Mouse (Mus musculus): ENCODE data around the gene Tmem95. TPM values are rescaled to one million over a fixed set of nuclear protein-coding genes. Genes with fewer than 3 reads are reported as not detected.

Gene Tmem95
- polyA plus RNA-seq, 1 experiment from 2014 or later: not detected

GRCm38 (mm10) chr11:69912716-69913530, 35.1 kb upstream of the Tmem95 start:
- Histone ChIP-seq H3K9me3 (replicated peaks; ENCODE audit: control insufficient read depth, low read length, poor library complexity, severe bottlenecking) (no peaks in the 10 kb centered on the region), H3K4me2 (ENCODE audit: low read length) (peak overlapping the region; percentile 68), H3K4me3 (ENCODE audit: low read depth, low read length) (peak overlapping the region; percentile 80; the same call in 1 of the 2 replicates), H3K9ac (ENCODE audit: low read depth, low read length) (0 out of 2 replicates have a peak overlapping the region, but pooled peaks have one; percentile 43), H3K27ac (ENCODE audit: low read length) (no peak overlapping the region; the same call in 1 of the 2 replicates), H3K4me1 (ENCODE audit: control insufficient read depth, insufficient read depth, low read length) (peaks cover 24% of the 10 kb centered on the region), H3K27me3 (ENCODE audit: control insufficient read depth, insufficient read depth, low read depth, low read length) (no peaks in the 10 kb centered on the region), H3K36me3 (ENCODE audit: control insufficient read depth, insufficient read depth, low read length) (peaks cover 46% of the 10 kb centered on the region)
- WGBS: 78% methylated on average over 15 of the region's 15 CpGs
- ATAC-seq: peak; percentile 32; the same call in 1 of the 2 replicates

DNA sequence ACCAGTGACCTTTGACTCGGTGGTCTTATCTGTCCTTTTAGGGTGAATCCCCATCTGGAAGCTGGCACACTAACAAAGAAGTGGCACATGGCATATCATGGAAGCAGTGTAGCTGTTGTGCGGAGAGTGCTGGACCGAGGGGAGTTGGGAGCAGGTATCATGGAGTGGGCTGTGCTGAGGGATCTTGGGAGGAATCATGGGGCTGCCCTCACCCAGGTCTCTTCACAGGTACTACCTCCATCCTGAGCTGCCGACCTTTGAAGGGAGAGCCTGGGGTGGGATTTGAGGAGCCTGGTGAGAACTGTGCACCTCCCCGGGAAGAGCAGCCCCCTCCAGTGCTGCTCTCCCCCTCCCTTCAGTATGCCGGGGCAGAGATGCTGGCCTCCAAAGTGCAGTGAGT, 33.9 kb upstream of the Tmem95 start:
- ATAC-seq: no peak
- Histone ChIP-seq H3K4me3 (ENCODE audit: low read depth, low read length) (no peak overlapping the region), H3K36me3 (ENCODE audit: control insufficient read depth, insufficient read depth, low read length) (peaks cover 47% of the 10 kb centered on the region), H3K4me2 (ENCODE audit: low read length) (no peak overlapping the region), H3K4me1 (ENCODE audit: control insufficient read depth, insufficient read depth, low read length) (peaks cover 24% of the 10 kb centered on the region), H3K27me3 (ENCODE audit: control insufficient read depth, insufficient read depth, low read depth, low read length) (no peaks in the 10 kb centered on the region), H3K9ac (ENCODE audit: low read depth, low read length) (no peak overlapping the region), H3K27ac (ENCODE audit: low read length) (no peak overlapping the region), H3K9me3 (replicated peaks; ENCODE audit: control insufficient read depth, low read length, poor library complexity, severe bottlenecking) (no peaks in the 10 kb centered on the region)
- WGBS: 87% methylated on average over 6 of the region's 6 CpGs

- WGBS: 94% methylated on average over 17 of the region's 17 CpGs
- no peak for ATAC-seq
- no peaks in the 10 kb centered on the region for H3K27me3 ChIP-seq (ENCODE audit: control insufficient read depth, insufficient read depth, low read depth, low read length)
Observed at GRCm38 (mm10) chr11:69910781-69911560, 33.2 kb upstream of the Tmem95 start.

DNA sequence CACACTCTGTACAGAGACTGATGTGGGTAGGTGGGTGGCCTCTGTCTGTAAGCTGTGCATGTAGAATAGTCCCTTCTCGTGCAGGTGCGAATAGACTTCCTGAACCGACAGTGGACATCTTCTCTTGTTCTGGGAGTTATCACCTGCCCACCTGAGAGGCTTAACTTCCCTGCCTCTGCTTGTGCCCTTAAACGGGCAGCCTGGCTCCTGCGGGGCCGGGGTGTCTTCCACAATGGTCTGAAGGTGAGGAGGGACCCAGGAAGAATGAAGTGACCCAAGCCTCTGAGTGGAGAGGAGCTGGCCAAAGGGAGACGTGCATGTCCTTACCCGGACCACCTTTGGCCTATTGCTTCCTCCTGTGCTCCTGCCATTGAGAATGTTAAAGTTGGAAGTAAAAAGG, 32.4 kb upstream of the Tmem95 start:
- H3K27me3 ChIP-seq (ENCODE audit: control insufficient read depth, insufficient read depth, low read depth, low read length): no peaks in the 10 kb centered on the region
- WGBS: 94% methylated on average over 8 of the region's 8 CpGs
- H3K4me2 ChIP-seq (ENCODE audit: low read length): no peak overlapping the region
- H3K27ac ChIP-seq (ENCODE audit: low read length): no peak overlapping the region
- no peak overlapping the region for H3K9ac ChIP-seq (ENCODE audit: low read depth, low read length)
- H3K4me3 ChIP-seq (ENCODE audit: low read depth, low read length): no peak overlapping the region
- H3K9me3 ChIP-seq (replicated peaks; ENCODE audit: control insufficient read depth, low read length, poor library complexity, severe bottlenecking): no peaks in the 10 kb centered on the region
- H3K4me1 ChIP-seq (ENCODE audit: control insufficient read depth, insufficient read depth, low read length): peaks cover 16% of the 10 kb centered on the region
- ATAC-seq: no peak
- H3K36me3 ChIP-seq (ENCODE audit: control insufficient read depth, insufficient read depth, low read length): peaks cover 53% of the 10 kb centered on the region

More at GRCm38 (mm10) chr11:69910781-69911560, 33.2 kb upstream of the Tmem95 start:
- H3K4me2 ChIP-seq (ENCODE audit: low read length): no peak overlapping the region
- H3K4me1 ChIP-seq (ENCODE audit: control insufficient read depth, insufficient read depth, low read length): peaks cover 23% of the 10 kb centered on the region
- no peak overlapping the region for H3K27ac ChIP-seq (ENCODE audit: low read length)
- no peaks in the 10 kb centered on the region for H3K9me3 ChIP-seq (replicated peaks; ENCODE audit: control insufficient read depth, low read length, poor library complexity, severe bottlenecking)
- no peak overlapping the region for H3K9ac ChIP-seq (ENCODE audit: low read depth, low read length)
- peaks cover 52% of the 10 kb centered on the region for H3K36me3 ChIP-seq (ENCODE audit: control insufficient read depth, insufficient read depth, low read length)
- no peak overlapping the region for H3K4me3 ChIP-seq (ENCODE audit: low read depth, low read length)

DNA sequence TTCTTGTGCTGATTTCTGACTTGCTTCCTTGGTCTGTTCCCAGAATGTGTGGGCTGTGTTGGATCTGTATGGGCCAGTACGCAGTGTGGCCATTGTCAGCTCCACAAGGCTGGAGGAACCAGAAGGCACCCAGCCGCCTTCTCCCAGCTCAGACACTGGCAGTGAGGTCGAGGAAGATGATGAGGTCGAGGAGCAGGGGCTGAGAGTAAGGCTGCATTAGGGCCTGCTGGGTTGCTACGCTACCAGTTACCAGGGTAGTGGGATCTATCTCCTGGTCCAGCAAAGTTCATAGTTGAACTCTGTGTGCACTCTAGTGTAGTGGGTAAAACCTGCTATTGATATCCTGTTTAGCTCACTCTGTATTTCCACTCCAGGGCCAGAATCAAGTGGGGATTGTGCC, 31.4 kb upstream of the Tmem95 start:
- Histone ChIP-seq H3K4me2 (ENCODE audit: low read length) (no peak overlapping the region), H3K9ac (ENCODE audit: low read depth, low read length) (no peak overlapping the region), H3K27ac (ENCODE audit: low read length) (no peak overlapping the region), H3K4me3 (ENCODE audit: low read depth, low read length) (no peak overlapping the region), H3K4me1 (ENCODE audit: control insufficient read depth, insufficient read depth, low read length) (peaks cover 7% of the 10 kb centered on the region), H3K27me3 (ENCODE audit: control insufficient read depth, insufficient read depth, low read depth, low read length) (no peaks in the 10 kb centered on the region), H3K36me3 (ENCODE audit: control insufficient read depth, insufficient read depth, low read length) (peaks cover 58% of the 10 kb centered on the region), H3K9me3 (replicated peaks; ENCODE audit: control insufficient read depth, low read length, poor library complexity, severe bottlenecking) (no peaks in the 10 kb centered on the region)
- WGBS: 85% methylated on average over 5 of the region's 5 CpGs
- ATAC-seq: no peak

DNA sequence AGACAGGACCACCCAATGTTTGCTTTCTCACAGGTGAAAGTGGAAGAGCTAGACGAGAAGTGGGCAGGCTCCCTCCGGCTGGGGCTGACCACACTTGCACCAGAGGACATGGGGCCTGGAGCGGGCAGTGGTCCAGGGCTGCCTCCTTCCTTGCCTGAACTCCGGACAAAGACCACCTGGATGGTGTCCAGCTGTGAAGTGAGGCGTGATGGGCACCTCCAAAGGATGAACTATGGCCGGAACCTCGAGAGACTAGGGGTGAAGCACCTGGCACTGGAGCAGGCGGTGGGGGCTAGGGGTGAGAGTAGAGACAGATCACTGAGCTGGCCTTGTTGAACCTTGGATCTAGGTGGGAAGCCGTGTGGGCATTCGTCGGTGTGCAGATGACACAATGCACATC, 30.8 kb upstream of the Tmem95 start:
- no peak overlapping the region for H3K4me2 ChIP-seq (ENCODE audit: low read length)
- H3K27me3 ChIP-seq (ENCODE audit: control insufficient read depth, insufficient read depth, low read depth, low read length): no peaks in the 10 kb centered on the region
- no peak overlapping the region for H3K4me3 ChIP-seq (ENCODE audit: low read depth, low read length)
- no peak overlapping the region for H3K9ac ChIP-seq (ENCODE audit: low read depth, low read length)
- peaks cover 58% of the 10 kb centered on the region for H3K36me3 ChIP-seq (ENCODE audit: control insufficient read depth, insufficient read depth, low read length)
- 92% methylated on average over 11 of the region's 11 CpGs for WGBS
- H3K27ac ChIP-seq (ENCODE audit: low read length): no peak overlapping the region
- H3K9me3 ChIP-seq (replicated peaks; ENCODE audit: control insufficient read depth, low read length, poor library complexity, severe bottlenecking): no peaks in the 10 kb centered on the region
- ATAC-seq: no peak
- peaks cover 6% of the 10 kb centered on the region for H3K4me1 ChIP-seq (ENCODE audit: control insufficient read depth, insufficient read depth, low read length)

GRCm38 (mm10) chr11:69904311-69904710, 26.5 kb upstream of the Tmem95 start:
- peaks cover 18% of the 10 kb centered on the region for H3K4me1 ChIP-seq (ENCODE audit: control insufficient read depth, insufficient read depth, low read length)
- no peaks in the 10 kb centered on the region for H3K9me3 ChIP-seq (replicated peaks; ENCODE audit: control insufficient read depth, low read length, poor library complexity, severe bottlenecking)
- H3K27ac ChIP-seq (ENCODE audit: low read length): no peak overlapping the region
- no peaks in the 10 kb centered on the region for H3K27me3 ChIP-seq (ENCODE audit: control insufficient read depth, insufficient read depth, low read depth, low read length)
- ATAC-seq: no peak
- H3K4me3 ChIP-seq (ENCODE audit: low read depth, low read length): no peak overlapping the region
- no peak overlapping the region for H3K4me2 ChIP-seq (ENCODE audit: low read length)
- WGBS: 97% methylated on average over 9 of the region's 9 CpGs
- peaks cover 37% of the 10 kb centered on the region for H3K36me3 ChIP-seq (ENCODE audit: control insufficient read depth, insufficient read depth, low read length)
- H3K9ac ChIP-seq (ENCODE audit: low read depth, low read length): no peak overlapping the region

GRCm38 (mm10) chr11:69902972-69903371, 25.2 kb upstream of the Tmem95 start:
- 91% methylated on average over 13 of the region's 13 CpGs for WGBS
- Histone ChIP-seq H3K4me1 (ENCODE audit: control insufficient read depth, insufficient read depth, low read length) (peaks cover 22% of the 10 kb centered on the region), H3K9ac (ENCODE audit: low read depth, low read length) (peak overlapping the region; percentile 97; the same call in 1 of the 2 replicates), H3K4me2 (ENCODE audit: low read length) (peak overlapping the region; percentile 84), H3K27me3 (ENCODE audit: control insufficient read depth, insufficient read depth, low read depth, low read length) (no peaks in the 10 kb centered on the region), H3K27ac (ENCODE audit: low read length) (no peak overlapping the region), H3K36me3 (ENCODE audit: control insufficient read depth, insufficient read depth, low read length) (peaks cover 28% of the 10 kb centered on the region), H3K9me3 (replicated peaks; ENCODE audit: control insufficient read depth, low read length, poor library complexity, severe bottlenecking) (no peaks in the 10 kb centered on the region), H3K4me3 (ENCODE audit: low read depth, low read length) (0 out of 2 replicates have a peak overlapping the region, but pooled peaks have one; percentile 74)
- no peak for ATAC-seq

DNA sequence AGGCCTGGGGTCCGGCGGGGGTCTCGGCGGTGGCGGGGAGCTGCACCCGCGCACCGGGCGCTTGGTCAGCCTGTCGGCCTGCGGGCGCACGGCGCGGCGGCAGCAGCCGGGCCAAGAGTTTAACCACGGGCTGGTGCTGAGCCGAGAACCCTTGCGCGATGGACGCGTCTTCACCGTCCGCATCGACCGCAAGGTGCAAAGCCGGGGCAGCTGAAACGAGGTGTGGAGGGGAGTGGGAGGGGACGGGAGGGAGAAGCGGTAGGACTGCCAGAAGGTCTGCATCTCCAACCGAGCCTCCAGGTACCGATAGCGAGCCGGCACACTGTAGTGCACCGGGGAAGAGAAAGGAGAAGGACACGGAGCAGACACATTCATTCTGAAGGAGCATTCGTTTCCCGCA, 24.2 kb upstream of the Tmem95 start:
- peaks cover 22% of the 10 kb centered on the region for H3K4me1 ChIP-seq (ENCODE audit: control insufficient read depth, insufficient read depth, low read length)
- peaks cover 19% of the 10 kb centered on the region for H3K36me3 ChIP-seq (ENCODE audit: control insufficient read depth, insufficient read depth, low read length)
- peak overlapping the region; percentile 74 for H3K4me3 ChIP-seq (ENCODE audit: low read depth, low read length)
- peak overlapping the region; percentile 84 for H3K4me2 ChIP-seq (ENCODE audit: low read length)
- under 1% methylated on average over 39 of the region's 39 CpGs for WGBS
- no peaks in the 10 kb centered on the region for H3K9me3 ChIP-seq (replicated peaks; ENCODE audit: control insufficient read depth, low read length, poor library complexity, severe bottlenecking)
- H3K9ac ChIP-seq (ENCODE audit: low read depth, low read length): peak overlapping the region; percentile 97
- peak overlapping the region; percentile 97 for H3K27ac ChIP-seq (ENCODE audit: low read length)
- ATAC-seq: no peak
- no peaks in the 10 kb centered on the region for H3K27me3 ChIP-seq (ENCODE audit: control insufficient read depth, insufficient read depth, low read depth, low read length)

Measured in midbrain, embryonic 16.5 days (tissue).